Mouse (Mus musculus) cerebellum, adult (tissue): Measurements from ENCODE around the gene Snx27.

Experiments
- ATAC-seq: cut with Nextera tagmentation; 2 replicates; pipeline ENCODE4 v1.9.2; 2017; ENCODE audit warnings: mild to moderate bottlenecking, moderate library complexity, mixed read lengths; ENCODE audit not compliant: insufficient number of reproducible peaks, low FRiP score, low TSS enrichment

Snx27 gene

GRCm38 (mm10) chr3:94574506-94574905 is 8.0 kb downstream of the Snx27 start:
- ATAC-seq = no peak

DNA sequence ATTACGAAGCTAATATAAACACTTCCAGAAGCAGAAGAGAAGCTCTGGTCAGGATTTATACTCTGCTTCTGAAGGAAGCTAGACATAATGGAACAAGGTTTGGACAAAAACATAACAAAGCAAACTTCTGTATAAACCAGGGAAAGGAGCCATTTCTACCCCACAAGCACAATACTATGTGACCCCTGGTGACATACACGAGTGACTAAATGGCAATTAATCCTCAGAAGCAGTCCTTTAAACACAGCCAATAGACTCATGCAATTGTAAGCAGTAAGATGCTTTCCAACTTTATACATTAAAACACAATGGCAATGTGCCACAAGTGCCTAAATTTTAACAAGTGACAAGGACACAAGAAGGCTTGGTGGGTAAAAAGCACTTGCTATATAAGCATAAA is 15.3 kb downstream of the Snx27 start:
- ATAC-seq = no peak

GRCm38 (mm10) chr3:94565557-94565956 is 17.0 kb downstream of the Snx27 start:
- no peak for ATAC-seq

DNA sequence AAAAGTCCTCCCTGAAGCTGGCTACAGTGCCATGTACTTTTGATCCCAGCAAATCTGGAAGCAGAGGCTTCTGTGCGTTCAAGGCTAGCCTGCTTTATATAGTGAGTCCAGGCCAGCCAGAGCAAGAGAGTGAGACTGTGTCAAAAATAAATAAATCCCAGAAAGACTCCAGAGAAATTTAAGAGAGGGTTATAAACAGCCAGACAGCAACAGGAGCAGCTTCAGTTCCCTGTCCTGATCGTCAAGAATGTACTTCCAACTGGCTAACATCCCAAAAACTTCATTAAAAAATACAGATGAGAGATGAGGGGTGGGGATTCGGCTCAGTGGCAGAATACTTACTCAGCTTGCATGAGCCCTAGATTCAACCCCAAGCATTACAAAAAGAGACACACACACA is 17.4 kb downstream of the Snx27 start:
- no peak for ATAC-seq

DNA sequence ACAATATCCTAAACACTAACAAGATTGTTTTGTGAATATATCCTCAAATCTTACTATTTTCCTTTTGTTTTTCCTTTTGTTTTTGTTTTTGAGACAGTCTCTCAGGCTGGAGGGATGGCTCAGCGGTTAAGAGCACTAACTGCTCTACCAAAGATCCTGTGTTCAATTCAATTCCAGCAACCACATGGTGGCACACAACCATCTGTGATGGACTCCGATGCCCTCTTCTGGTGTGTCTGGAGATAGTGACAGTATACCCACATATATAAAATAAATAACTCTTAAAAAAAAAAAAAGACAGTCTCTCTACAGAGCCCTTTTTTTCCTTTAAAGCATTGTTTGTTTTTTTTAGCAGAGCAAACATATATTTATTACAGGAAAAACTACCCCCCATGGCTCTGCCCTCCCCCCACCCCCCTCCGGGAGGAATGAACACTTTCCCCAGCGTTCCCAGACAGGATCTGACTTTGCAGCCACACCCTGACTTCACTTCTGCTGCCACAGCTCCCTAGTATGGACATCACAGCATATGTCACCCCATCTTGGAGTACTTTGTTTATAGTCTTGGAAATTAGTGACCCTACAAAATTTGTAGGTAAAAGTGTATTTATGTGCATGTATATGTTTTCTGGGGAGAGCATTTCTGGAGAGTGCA is 18.0 kb downstream of the Snx27 start:
- ATAC-seq = no peak

GRCm38 (mm10) chr3:94563163-94563562 is 19.4 kb downstream of the Snx27 start:
- ATAC-seq = no peak

- ATAC-seq = no peak
Measured at GRCm38 (mm10) chr3:94559931-94560429, 22.5 kb downstream of the Snx27 start.

GRCm38 (mm10) chr3:94549041-94549440 is 33.5 kb downstream of the Snx27 start:
- no peak for ATAC-seq

- ATAC-seq = no peak
Measured at GRCm38 (mm10) chr3:94537187-94537586, 45.3 kb downstream of the Snx27 start.

- no peak for ATAC-seq
Measured at GRCm38 (mm10) chr3:94533968-94534367, 48.5 kb downstream of the Snx27 start.

DNA sequence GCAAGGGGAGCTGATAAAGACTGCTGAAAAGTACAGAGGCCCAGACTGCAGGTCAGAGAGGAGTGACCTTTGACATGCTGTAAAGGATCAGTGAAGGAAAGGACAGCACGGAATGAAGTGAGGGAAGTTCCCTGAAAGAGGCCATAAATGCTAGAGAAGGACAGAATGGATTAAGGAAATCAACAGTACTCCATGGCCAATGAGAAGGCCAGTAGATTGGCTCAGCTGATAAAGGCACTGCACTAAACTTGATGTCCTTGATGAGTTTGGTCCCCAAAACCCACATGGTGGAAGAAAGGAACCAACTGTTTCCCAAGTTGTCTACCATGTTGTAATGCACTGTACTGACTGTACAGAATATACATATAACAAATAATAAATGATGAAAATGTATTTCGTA is 55.8 kb downstream of the Snx27 start:
- no peak for ATAC-seq

GRCm38 (mm10) chr3:94506664-94507063 is 75.9 kb downstream of the Snx27 start:
- no peak for ATAC-seq

DNA sequence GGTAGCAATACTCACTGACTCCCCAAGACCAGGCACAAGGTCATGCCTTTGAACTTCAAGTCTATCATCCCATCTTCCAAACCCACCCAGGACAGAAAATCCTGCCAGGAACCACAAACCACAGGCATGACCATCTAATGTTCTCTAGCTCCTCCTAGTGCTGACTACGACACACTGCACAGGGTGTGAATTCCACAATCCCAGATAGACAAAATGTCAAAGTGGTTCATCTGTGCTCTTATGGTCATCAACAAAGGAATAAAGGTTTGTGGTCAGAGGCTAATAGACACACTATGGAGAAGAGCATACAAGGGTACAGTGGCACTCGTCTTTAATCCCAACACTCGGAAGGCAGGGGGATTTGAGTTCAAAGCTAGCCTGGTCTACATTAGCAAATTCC is 80.3 kb downstream of the Snx27 start:
- no peak for ATAC-seq

GRCm38 (mm10) chr3:94497162-94497561 is 85.4 kb downstream of the Snx27 start:
- ATAC-seq = no peak

DNA sequence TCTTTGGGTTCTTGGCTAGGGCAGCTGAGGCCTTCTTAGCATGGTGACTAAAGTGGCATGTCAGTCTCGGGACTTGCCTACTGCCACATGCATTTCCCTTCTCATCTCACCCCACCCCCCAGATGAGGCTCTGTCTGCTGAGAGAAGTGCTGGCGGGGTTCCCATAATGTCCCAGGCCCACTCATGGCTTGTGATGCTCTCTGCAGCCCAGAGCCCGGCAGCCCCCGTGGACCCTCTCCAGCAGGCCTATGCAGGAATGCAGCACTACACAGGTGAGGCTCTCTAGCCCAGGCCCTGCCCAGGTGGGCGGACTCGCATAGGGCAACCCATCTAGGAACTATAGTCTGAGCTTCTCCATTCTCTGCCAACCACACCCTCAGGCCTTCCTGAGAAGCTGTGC is 94.9 kb downstream of the Snx27 start:
- ATAC-seq = no peak

DNA sequence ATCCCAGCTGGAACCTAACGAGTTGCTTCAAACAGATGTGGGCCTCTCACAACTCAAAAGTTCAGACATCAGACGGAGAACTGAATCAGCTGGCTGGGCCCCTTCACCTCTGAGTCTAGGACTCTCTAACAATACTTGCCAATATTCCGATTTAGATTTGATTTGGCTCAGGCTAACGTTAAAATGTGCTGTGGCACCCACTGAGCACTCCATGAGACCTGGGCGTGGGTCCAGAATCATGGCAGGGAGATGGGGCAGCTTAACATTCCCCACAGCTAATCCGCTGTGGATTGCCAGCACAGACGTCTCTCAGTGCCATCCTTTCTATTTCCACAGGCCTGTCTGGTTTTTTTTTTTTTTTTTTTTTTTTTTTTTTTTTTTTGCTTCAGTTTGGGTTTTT is 96.6 kb downstream of the Snx27 start:
- no peak for ATAC-seq

- ATAC-seq = peak; percentile 59; the same call in 1 of the 2 replicates
Measured at GRCm38 (mm10) chr3:94483790-94484439, 98.6 kb downstream of the Snx27 start.

DNA sequence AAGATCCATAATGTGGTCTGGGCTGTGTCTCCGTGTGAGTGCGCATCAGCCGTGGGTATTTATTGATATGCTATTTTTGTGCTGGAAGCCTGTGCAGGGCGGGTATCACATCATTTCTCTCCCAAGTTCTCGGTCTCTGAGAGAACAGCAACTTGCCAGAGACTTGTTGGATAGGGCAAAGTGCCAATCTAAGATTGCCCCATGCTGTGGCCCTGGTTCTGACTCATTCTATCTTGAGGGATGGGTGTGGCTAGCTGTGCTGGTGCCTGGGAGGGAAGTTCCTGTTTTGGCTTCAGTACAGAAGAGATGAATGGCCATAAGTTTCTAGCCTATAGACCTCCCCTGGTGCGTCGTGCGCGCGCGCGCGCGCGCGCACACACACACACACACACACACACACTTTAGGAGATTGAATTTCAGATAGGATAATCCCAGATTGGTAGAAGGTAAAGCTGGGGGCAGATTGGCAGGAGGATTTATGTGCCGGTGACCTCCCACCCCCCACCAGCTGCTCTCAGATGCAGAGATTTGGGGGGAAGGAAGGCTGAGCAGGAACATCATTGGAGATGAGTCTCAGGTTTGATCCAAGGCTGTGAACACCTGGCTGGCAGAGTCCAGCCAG is 99.6 kb downstream of the Snx27 start:
- no peak for ATAC-seq

DNA sequence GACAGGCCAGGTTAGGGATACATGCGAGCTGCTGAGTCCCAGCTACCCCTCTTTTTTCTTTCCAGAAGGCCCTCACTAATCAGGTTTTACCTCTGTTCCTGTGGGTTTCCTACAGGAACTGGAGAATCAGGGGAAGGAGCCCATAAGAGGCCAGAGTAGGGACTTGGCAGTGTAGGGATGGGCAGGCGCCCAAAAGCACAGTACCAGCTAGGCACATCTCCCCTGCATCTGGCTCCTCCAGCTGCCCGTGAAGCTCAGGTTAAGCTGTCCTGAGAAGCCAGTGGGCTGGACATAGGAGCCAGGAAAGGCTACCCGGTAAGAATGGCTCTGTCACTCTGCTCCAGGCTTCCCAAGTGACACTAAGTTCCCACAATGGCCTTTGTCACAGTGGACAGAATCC is 101.1 kb downstream of the Snx27 start:
- no peak for ATAC-seq

DNA sequence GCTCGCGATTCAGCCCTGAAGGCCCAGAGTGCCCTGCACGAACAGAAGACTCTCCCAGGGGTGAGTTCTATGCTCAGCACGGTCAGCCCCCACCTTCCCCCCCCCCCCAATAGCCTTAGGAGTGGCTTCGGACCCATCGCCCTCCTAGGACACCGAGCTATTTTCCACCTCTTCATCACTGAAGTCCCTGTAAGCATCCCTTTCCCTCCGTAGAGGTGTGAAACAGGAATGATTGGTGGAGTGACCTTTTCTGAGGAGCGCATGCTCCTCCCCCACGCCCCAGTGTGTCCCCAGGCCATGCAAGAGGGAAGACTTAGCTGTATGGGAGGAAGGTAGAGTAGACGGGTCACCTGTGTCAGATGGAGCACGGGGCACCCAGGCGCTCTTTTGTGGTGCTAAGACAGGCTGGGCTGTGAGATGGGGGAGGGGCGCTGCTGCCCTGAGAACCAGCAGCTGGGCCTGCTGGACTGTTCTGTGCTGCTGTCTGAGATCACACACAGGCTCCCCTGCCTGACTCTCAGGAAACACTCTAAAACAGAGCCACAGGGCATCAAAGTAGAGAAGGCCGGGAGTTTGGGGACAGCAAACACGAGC is 102.1 kb downstream of the Snx27 start, which contains the start of gene Riiad1:
Gene Riiad1, minus strand, starts transcription at position 51 of the 594 bp plus-strand sequence.
- no peak for ATAC-seq

DNA sequence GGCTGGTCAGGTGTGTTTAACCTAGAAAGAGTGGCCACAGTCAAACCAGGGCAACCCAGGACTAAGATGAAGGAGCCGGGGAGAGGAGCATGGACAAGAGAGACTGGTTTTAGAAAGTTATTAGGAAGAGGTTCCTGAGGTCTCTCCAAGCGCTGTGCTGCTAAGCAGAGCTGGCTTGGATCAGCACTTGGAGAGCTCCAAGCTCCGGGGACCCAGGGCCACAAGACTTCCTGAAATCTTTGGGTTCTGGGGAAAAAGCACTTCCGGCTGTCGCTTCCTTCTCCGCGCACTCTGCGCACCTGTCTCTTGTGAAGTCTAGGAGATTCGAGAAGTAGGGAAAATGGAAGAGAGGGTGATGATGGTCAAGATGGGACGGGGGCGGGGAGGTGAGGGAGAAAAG is 103.0 kb downstream of the Snx27 start:
- no peak for ATAC-seq
